Mouse (Mus musculus) CH12.LX (cell line): ENCODE measurements around the gene Ralgps2. TPM values are rescaled to one million over a fixed set of nuclear protein-coding genes. Genes with fewer than 3 reads are reported as not detected.
A peak's percentile ranks its signal among the peaks of the same experiment; 100 is the strongest.

Experiments
- DNase-seq: peaks from one replicate; pipeline ENCODE4 v3.0.0-alpha.2; 2013; ENCODE audit errors: extremely low read depth
- H3K27ac ChIP-seq: 2 replicates; pipeline ENCODE4 v1.5.1; 2012; ENCODE audit warnings: low read depth, mild to moderate bottlenecking, control low read depth, moderate library complexity; ENCODE audit not compliant: insufficient read depth
- H3K27me3 ChIP-seq: replicated peaks from 2 replicates; pipeline ENCODE3; 2012; ENCODE audit warnings: inconsistent platforms
- H3K36me3 ChIP-seq, 2 experiments: replicated peaks in 1 of 2; 2 replicates each; pipeline versions ENCODE3 to v1.6.1; 2012; ENCODE audit warnings: inconsistent platforms in 1 of 2, low read length in 1 of 2, mild to moderate bottlenecking in 1 of 2, mixed read lengths in 1 of 2, moderate library complexity in 1 of 2; ENCODE audit not compliant: control insufficient read depth in 1 of 2, insufficient read depth in 1 of 2
- H3K4me1 ChIP-seq, 2 experiments: 2 replicates each; pipeline ENCODE4 v1.6.1; 2012; ENCODE audit warnings: inconsistent platforms in 1 of 2, moderate library complexity in 1 of 2; ENCODE audit not compliant: insufficient read depth in 2 of 2, control insufficient read depth in 1 of 2
- H3K4me2 ChIP-seq: 2 replicates; pipeline ENCODE4 v1.6.1; 2012; ENCODE audit warnings: low read depth, mild to moderate bottlenecking, control low read depth; ENCODE audit not compliant: poor library complexity, insufficient read depth, severe bottlenecking
- H3K4me3 ChIP-seq, 3 experiments: fragments of 150-350 bp in 1 of 3; sonication (generic) in 1 of 3; replicated peaks in 1 of 3; 2 replicates each; pipeline versions ENCODE3 to v1.5.1; 2011 to 2012; ENCODE audit warnings: low read depth in 2 of 3, low read length in 2 of 3, mild to moderate bottlenecking in 2 of 3, moderate library complexity in 2 of 3, control low read depth in 1 of 3, improper control_type of control experiment in 1 of 3, inconsistent platforms in 1 of 3, mixed read lengths in 1 of 3; ENCODE audit not compliant: poor library complexity in 1 of 3
- H3K79me2 ChIP-seq: replicated peaks from 2 replicates; pipeline ENCODE4 v1.6.1; 2012; ENCODE audit warnings: mild to moderate bottlenecking, moderate library complexity; ENCODE audit not compliant: control insufficient read depth, poor library complexity, insufficient read depth, severe bottlenecking; ENCODE audit errors: extremely low read depth
- H3K9ac ChIP-seq: 2 replicates; pipeline ENCODE4 v1.6.1; 2012; ENCODE audit warnings: low read depth, mild to moderate bottlenecking, control low read depth, moderate library complexity; ENCODE audit not compliant: insufficient read depth
- H3K9me3 ChIP-seq: replicated peaks from 2 replicates; pipeline ENCODE3; 2012; ENCODE audit warnings: low read length, inconsistent platforms, mixed read lengths
- BHLHE40 ChIP-seq: IDR thresholded peaks from 2 replicates; pipeline ENCODE4 v1.6.1; 2011; ENCODE audit warnings: mild to moderate bottlenecking, low read depth, low read length, improper control_type of control experiment
- CHD1 ChIP-seq: IDR thresholded peaks from 2 replicates; pipeline ENCODE4 v1.6.1; 2012; ENCODE audit warnings: low read depth, low read length, improper control_type of control experiment, inconsistent platforms
- CTCF ChIP-seq, 2 experiments: IDR thresholded peaks in 1 of 2; conservative IDR thresholded peaks in 1 of 2; 2 replicates each; pipeline ENCODE4 v1.5.1; 2011 to 2012; ENCODE audit warnings: low read depth in 2 of 2, low read length in 2 of 2, improper control_type of control experiment in 1 of 2, inconsistent platforms in 1 of 2, mild to moderate bottlenecking in 1 of 2, moderate library complexity in 1 of 2
- E2F4 ChIP-seq: IDR thresholded peaks from 2 replicates; pipeline ENCODE4 v1.6.1; 2011; ENCODE audit warnings: low read depth, low read length, improper control_type of control experiment; ENCODE audit not compliant: insufficient replicate concordance
- EP300 ChIP-seq: IDR thresholded peaks from 2 replicates; pipeline ENCODE4 v1.6.1; 2011; ENCODE audit warnings: low read length, improper control_type of control experiment
- HCFC1 ChIP-seq: IDR thresholded peaks from 2 replicates; pipeline ENCODE4 v1.6.1; 2012; ENCODE audit warnings: low read depth, mild to moderate bottlenecking, inconsistent platforms, low read length, improper control_type of control experiment
- JUND ChIP-seq: conservative IDR thresholded peaks from 2 replicates; pipeline ENCODE4 v1.6.1; 2011; ENCODE audit warnings: low read depth, low read length, improper control_type of control experiment
- MAFK ChIP-seq: IDR thresholded peaks from 2 replicates; pipeline ENCODE4 v1.6.1; 2011; ENCODE audit warnings: low read length, improper control_type of control experiment; ENCODE audit not compliant: insufficient replicate concordance
- RAD21 ChIP-seq: IDR thresholded peaks from 2 replicates; pipeline ENCODE4 v1.6.1; 2011; ENCODE audit warnings: low read depth, mild to moderate bottlenecking, low read length, improper control_type of control experiment, moderate library complexity
- RCOR1 ChIP-seq: conservative IDR thresholded peaks from 2 replicates; pipeline ENCODE4 v1.6.1; 2012; ENCODE audit warnings: low read depth, mild to moderate bottlenecking, inconsistent platforms, low read length, improper control_type of control experiment
- SMC3 ChIP-seq: IDR thresholded peaks from 2 replicates; pipeline ENCODE4 v1.6.1; 2011; ENCODE audit warnings: low read depth, low read length, improper control_type of control experiment
- ZNF384 ChIP-seq: IDR thresholded peaks from 2 replicates; pipeline ENCODE4 v1.6.1; 2012; ENCODE audit warnings: low read depth, low read length, improper control_type of control experiment, inconsistent platforms
- dilution Hi-C: fragments of 300-500 bp; cut with MboI; formaldehyde crosslinking; loops from 2 replicates; pipeline ENCODE4 v1.14.3; 2020; ENCODE audit warnings: low sequenced_read_pairs; ENCODE audit not compliant: extremely low pct_unique_long_range_greater_than_20kb, extremely low pct_ligation_motif_present
- in situ Hi-C: fragments of 300-500 bp; cut with MboI; formaldehyde crosslinking; loops from 3 replicates; pipeline ENCODE4 v1.14.3; 2019; ENCODE audit warnings: low sequenced_read_pairs, low pct_ligation_motif_present, low pct_unique_long_range_greater_than_20kb, mixed read lengths
- polyA plus RNA-seq: library from polyadenylated mRNA; unstranded; fragments of >175 nt; gene quantifications from 2 replicates; pipeline ENCODE4 v1.2.1, GENCODE M21; 2012; ENCODE audit warnings: low read depth; ENCODE audit not compliant: insufficient read length
- total RNA-seq, 2 experiments: library from RNA; depleted of rRNA; stranded (reverse); fragments of 300-350 nt in 1 of 2; fragments of >200 nt in 1 of 2; gene quantifications; 2 replicates each; pipeline ENCODE4 v1.2.3; 2012 to 2014

Ralgps2 gene
- total and polyA plus RNA-seq, 3 experiments, result 65.1 to 149 (median 133) TPM

GRCm38 (mm10) chr1:156901689-156902088, 37.7 kb downstream of the Ralgps2 start:
- H3K79me2 ChIP-seq, result peaks cover 45% of the 10 kb centered on the region
- H3K4me1 ChIP-seq, result peaks cover 0 to 19% of the 10 kb centered on the region in 2 experiments; a peak in 1 of 4 replicates
- H3K9me3 ChIP-seq, result no peaks in the 10 kb centered on the region
- dilution Hi-C loops, result no loop called here
- H3K9ac ChIP-seq, result no peak overlapping the region
- no peak overlapping the region for H3K4me2 ChIP-seq
- in situ Hi-C loops, result no loop called here
- H3K27ac ChIP-seq, result no peak overlapping the region
- no peaks in the 10 kb centered on the region for H3K27me3 ChIP-seq
- TF ChIP-seq SMC3 (no peak), BHLHE40 (no peak), JUND (no peak), EP300 (no peak)
- no peak for DNase-seq
- H3K4me3 ChIP-seq, result no peak overlapping the region
- peaks cover 57 to 85% of the 10 kb centered on the region in 2 experiments for H3K36me3 ChIP-seq

GRCm38 (mm10) chr1:156891561-156891960, 47.9 kb downstream of the Ralgps2 start:
- H3K36me3 ChIP-seq, result peaks cover 54 to 85% of the 10 kb centered on the region in 2 experiments
- peak; percentile 45 for DNase-seq
- no peak overlapping the region for H3K4me2 ChIP-seq
- no peak overlapping the region for H3K9ac ChIP-seq
- H3K9me3 ChIP-seq, result no peaks in the 10 kb centered on the region
- no peaks in the 10 kb centered on the region for H3K27me3 ChIP-seq
- in situ Hi-C loops, result no loop called here
- dilution Hi-C loops, result no loop called here
- H3K4me3 ChIP-seq, result no peak overlapping the region
- H3K27ac ChIP-seq, result no peak overlapping the region
- peak; percentile 30; the same call in 1 of the 2 replicates for TF ChIP-seq ZNF384
- no peak for TF ChIP-seq E2F4
- peak; percentile 22 for TF ChIP-seq SMC3
- peak; percentile 67; the same call in 1 of the 2 replicates for TF ChIP-seq MAFK
- TF ChIP-seq CTCF (conservative IDR thresholded peaks at IDR 0.05 in 1 of 2, IDR thresholded peaks at IDR 0.05 in 1 of 2; ENCODE audit: low read depth in 2 of 2, low read length in 2 of 2), result peak; percentile 30 to 38; a peak in 3 of 4 replicates
- TF ChIP-seq CHD1, result no peak
- peaks cover 0 to 7% of the 10 kb centered on the region in 2 experiments; a peak in 1 of 4 replicates for H3K4me1 ChIP-seq
- peaks cover 23% of the 10 kb centered on the region for H3K79me2 ChIP-seq

- no peak for DNase-seq
- no peak overlapping the region for H3K4me2 ChIP-seq
- H3K4me3 ChIP-seq, result no peak overlapping the region
- no peak overlapping the region for H3K9ac ChIP-seq
- no peaks in the 10 kb centered on the region for H3K27me3 ChIP-seq
- dilution Hi-C loops, result no loop called here
- in situ Hi-C loops, result no loop called here
- H3K36me3 ChIP-seq, result peaks cover 50 to 84% of the 10 kb centered on the region in 2 experiments
- H3K79me2 ChIP-seq, result peaks cover 17% of the 10 kb centered on the region
- H3K4me1 ChIP-seq, result peaks cover 0 to 16% of the 10 kb centered on the region in 2 experiments; a peak in 1 of 4 replicates
- no peak for TF ChIP-seq RCOR1
- no peak for TF ChIP-seq RAD21
- no peak for TF ChIP-seq HCFC1
- TF ChIP-seq CTCF (conservative IDR thresholded peaks at IDR 0.05 in 1 of 2, IDR thresholded peaks at IDR 0.05 in 1 of 2; ENCODE audit: low read depth in 2 of 2, low read length in 2 of 2), result peak in 1 of 2 experiments; percentile 14; a peak in 1 of 4 replicates
- H3K27ac ChIP-seq, result no peak overlapping the region
- H3K9me3 ChIP-seq, result no peaks in the 10 kb centered on the region
These were observed 50.6 kb downstream of the Ralgps2 start for GRCm38 (mm10) chr1:156888830-156889229.
